Mouse (Mus musculus): ENCODE measurements around the gene Mms19.

DNA sequence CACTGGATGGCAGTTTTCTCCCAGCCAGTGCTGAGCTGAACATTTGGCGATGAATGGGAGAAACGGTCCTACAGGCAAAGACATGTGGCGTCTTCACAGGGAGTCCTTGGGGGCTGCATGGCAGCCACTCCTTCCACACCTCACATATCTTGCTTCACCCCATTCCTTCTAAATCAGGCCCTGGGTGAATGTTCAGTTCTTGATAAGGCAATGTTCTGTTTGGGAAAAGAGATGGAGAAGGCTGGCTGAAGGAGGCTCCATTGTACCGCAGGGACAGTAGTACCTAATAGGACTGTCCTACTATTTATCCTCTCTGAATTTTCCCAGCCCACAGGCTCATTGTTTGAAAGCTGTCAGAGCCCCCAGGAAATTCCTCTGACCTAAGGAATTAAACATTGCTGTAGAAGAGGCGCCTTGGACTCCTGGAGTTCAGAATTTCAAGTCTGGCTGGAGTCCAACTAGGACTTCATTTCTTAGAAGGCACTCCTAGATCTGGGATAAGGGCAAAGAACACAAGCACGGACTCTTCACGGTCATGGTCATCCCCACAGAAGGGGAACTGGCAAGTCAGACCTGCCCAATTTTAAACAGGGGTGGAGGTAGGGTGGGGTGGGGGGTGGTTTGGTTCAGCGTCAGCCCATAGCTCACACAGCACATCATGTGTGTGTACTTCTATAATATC lies 73.7 kb downstream of the Mms19 start:
- TF ChIP-seq CTCF (IDR thresholded peaks at IDR 0.05; ENCODE audit: borderline replicate concordance, control insufficient read depth, extremely low read depth, insufficient read depth, low read length, poor library complexity) (no peak), POLR2A (IDR thresholded peaks at IDR 0.05; ENCODE audit: control insufficient read depth, extremely low read depth, insufficient read depth, low read length, poor library complexity) (no peak)
